Mouse (Mus musculus) heart, embryonic 16.5 days (tissue): Measurements from ENCODE around the gene Armc12. TPM values are rescaled to one million over a fixed set of nuclear protein-coding genes. Genes with fewer than 3 reads are reported as not detected.
A peak's percentile ranks its signal among the peaks of the same experiment; 100 is the strongest.

Source experiments
- ATAC-seq: fragments of 200-750 bp; cut with Nextera tagmentation; replicated peaks from 2 replicates; pipeline ENCODE4 v1.8.0; 2017; ENCODE audit warnings: moderate number of reproducible peaks; ENCODE audit not compliant: insufficient read depth, low FRiP score; ENCODE audit errors: extremely low read depth
- H3K27ac ChIP-seq: fragments of 300-500 bp; sonication (generic); 2 replicates; pipeline ENCODE4 v1.5.1; 2014; ENCODE audit warnings: mild to moderate bottlenecking, low read length, control low read depth, moderate library complexity
- H3K27me3 ChIP-seq: fragments of 300-500 bp; sonication (generic); 2 replicates; pipeline ENCODE4 v1.6.1; 2014; ENCODE audit warnings: low read length, mixed read lengths; ENCODE audit not compliant: control insufficient read depth, insufficient read depth
- H3K36me3 ChIP-seq: fragments of 300-500 bp; sonication (generic); 2 replicates; pipeline ENCODE4 v1.6.1; 2014; ENCODE audit not compliant: control insufficient read depth, insufficient read depth
- H3K4me1 ChIP-seq: fragments of 300-500 bp; sonication (generic); 2 replicates; pipeline ENCODE4 v1.6.1; 2014; ENCODE audit warnings: low read length, mixed read lengths; ENCODE audit not compliant: control insufficient read depth, insufficient read depth
- H3K4me2 ChIP-seq: fragments of 300-500 bp; sonication (generic); 2 replicates; pipeline ENCODE4 v1.6.1; 2014; ENCODE audit warnings: low read depth, mild to moderate bottlenecking, control low read depth, low read length
- H3K4me3 ChIP-seq: fragments of 300-500 bp; sonication (generic); 2 replicates; pipeline ENCODE4 v1.5.1; 2014; ENCODE audit warnings: mild to moderate bottlenecking, control low read depth, low read length
- H3K9ac ChIP-seq: fragments of 300-500 bp; sonication (generic); 2 replicates; pipeline ENCODE4 v1.6.1; 2014; ENCODE audit warnings: low read length, control low read depth
- H3K9me3 ChIP-seq: fragments of 300-500 bp; sonication (generic); replicated peaks from 2 replicates; pipeline ENCODE4 v1.6.1; 2016; ENCODE audit warnings: low read length; ENCODE audit not compliant: control insufficient read depth
- WGBS: fragments of 180-500 bp; shearing (Covaris S2); extraction: QIAGEN DNeasy Blood & Tissue Kit; methylation state at CpG from one replicate; pipeline ENCODE4 v1.1.7; 2014; 5-methylcytosine and 5-hydroxymethylcytosine counted together
- polyA plus RNA-seq: library from polyadenylated mRNA; unstranded; fragments of >200 nt; fragmentation: Nextera tagmentation; extraction: Ambion mirVana; gene quantifications from 2 replicates; pipeline ENCODE4 v1.2.1, GENCODE M21; 2015

The Armc12 gene
- polyA plus RNA-seq, 1 experiment from 2014 or later: not detected

- ATAC-seq: no peak
- no peaks in the 10 kb centered on the region for H3K27me3 ChIP-seq
- H3K36me3 ChIP-seq: no peaks in the 10 kb centered on the region
- WGBS: 60% methylated on average over 7 of the region's 7 CpGs
- H3K4me3 ChIP-seq: no peak overlapping the region
- H3K9ac ChIP-seq: no peak overlapping the region
- no peak overlapping the region for H3K4me2 ChIP-seq
- no peak overlapping the region for H3K27ac ChIP-seq
- H3K9me3 ChIP-seq: no peaks in the 10 kb centered on the region
- peaks cover under 1% of the 10 kb centered on the region; the same call in 1 of the 2 replicates for H3K4me1 ChIP-seq
Measured at GRCm38 (mm10) chr17:28561613-28562012, 31.0 kb downstream of the Armc12 start.

- Histone ChIP-seq H3K4me1 (no peaks in the 10 kb centered on the region), H3K27ac (no peak overlapping the region), H3K4me2 (no peak overlapping the region), H3K9me3 (no peaks in the 10 kb centered on the region), H3K4me3 (no peak overlapping the region), H3K9ac (no peak overlapping the region), H3K27me3 (no peaks in the 10 kb centered on the region), H3K36me3 (no peaks in the 10 kb centered on the region)
- no peak for ATAC-seq
Measured at GRCm38 (mm10) chr17:28565181-28565580, 34.6 kb downstream of the Armc12 start.

- whole genome bisulfite sequencing: 38% methylated on average over 3 of the region's 3 CpGs
- H3K4me3 ChIP-seq: no peak overlapping the region
- no peak overlapping the region for H3K27ac ChIP-seq
- ATAC-seq: no peak
- H3K4me2 ChIP-seq: no peak overlapping the region
- no peaks in the 10 kb centered on the region for H3K36me3 ChIP-seq
- H3K4me1 ChIP-seq: no peaks in the 10 kb centered on the region
- H3K9ac ChIP-seq: no peak overlapping the region
- no peaks in the 10 kb centered on the region for H3K27me3 ChIP-seq
- H3K9me3 ChIP-seq: no peaks in the 10 kb centered on the region
Measured at GRCm38 (mm10) chr17:28567541-28567940, 36.9 kb downstream of the Armc12 start.

GRCm38 (mm10) chr17:28571868-28572267 is 41.3 kb downstream of the Armc12 start:
- ATAC-seq: no peak
- H3K4me2 ChIP-seq: no peak overlapping the region
- H3K36me3 ChIP-seq: no peaks in the 10 kb centered on the region
- no peak overlapping the region for H3K9ac ChIP-seq
- H3K9me3 ChIP-seq: no peaks in the 10 kb centered on the region
- no peak overlapping the region for H3K4me3 ChIP-seq
- H3K27me3 ChIP-seq: no peaks in the 10 kb centered on the region
- 70% methylated on average over 3 of the region's 3 CpGs for WGBS
- H3K4me1 ChIP-seq: no peaks in the 10 kb centered on the region
- H3K27ac ChIP-seq: no peak overlapping the region

GRCm38 (mm10) chr17:28572521-28572920 is 41.9 kb downstream of the Armc12 start:
- Histone ChIP-seq H3K9ac (no peak overlapping the region), H3K36me3 (no peaks in the 10 kb centered on the region), H3K27ac (no peak overlapping the region), H3K4me3 (no peak overlapping the region), H3K4me2 (no peak overlapping the region), H3K4me1 (no peaks in the 10 kb centered on the region), H3K27me3 (no peaks in the 10 kb centered on the region), H3K9me3 (no peaks in the 10 kb centered on the region)
- 83% methylated on average over 7 of the region's 7 CpGs for WGBS
- ATAC-seq: no peak

- ATAC-seq: no peak
- H3K27ac ChIP-seq: no peak overlapping the region
- WGBS: 72% methylated on average over 6 of the region's 6 CpGs
Measured at GRCm38 (mm10) chr17:28572941-28573340, 42.3 kb downstream of the Armc12 start.

GRCm38 (mm10) chr17:28575244-28576125 is 44.9 kb downstream of the Armc12 start, which contains the start of gene Lhfpl5:
Gene Lhfpl5, plus strand, starts transcription at chr17:28575641.
- WGBS: 16% methylated on average over 50 of the region's 50 CpGs
- ATAC-seq: peak; percentile 69
- no peaks in the 10 kb centered on the region for H3K36me3 ChIP-seq

More at GRCm38 (mm10) chr17:28572941-28573340, 42.3 kb downstream of the Armc12 start:
- Histone ChIP-seq H3K36me3 (no peaks in the 10 kb centered on the region), H3K4me2 (no peak overlapping the region), H3K9me3 (no peaks in the 10 kb centered on the region), H3K4me1 (no peaks in the 10 kb centered on the region), H3K9ac (no peak overlapping the region), H3K27me3 (no peaks in the 10 kb centered on the region), H3K4me3 (no peak overlapping the region)

GRCm38 (mm10) chr17:28580396-28580795 is 49.8 kb downstream of the Armc12 start:
- Histone ChIP-seq H3K9ac (no peak overlapping the region), H3K36me3 (no peaks in the 10 kb centered on the region), H3K4me1 (no peaks in the 10 kb centered on the region), H3K9me3 (no peaks in the 10 kb centered on the region), H3K4me2 (no peak overlapping the region), H3K27me3 (no peaks in the 10 kb centered on the region; the same call in 1 of the 2 replicates), H3K4me3 (no peak overlapping the region), H3K27ac (no peak overlapping the region)
- no peak for ATAC-seq
- WGBS: 5% methylated on average over 9 of the region's 9 CpGs

More at GRCm38 (mm10) chr17:28575244-28576125, 44.9 kb downstream of the Armc12 start, which contains the start of gene Lhfpl5:
- H3K4me3 ChIP-seq: peak within 1 kb of the TSS; percentile 1; the same call in 1 of the 2 replicates
- H3K27me3 ChIP-seq: no peaks in the 10 kb centered on the region
- H3K9ac ChIP-seq: no peak within 1 kb of the TSS
- no peaks in the 10 kb centered on the region for H3K9me3 ChIP-seq
- H3K27ac ChIP-seq: no peak within 1 kb of the TSS
- peak within 1 kb of the TSS; percentile 39 for H3K4me2 ChIP-seq
- no peaks in the 10 kb centered on the region for H3K4me1 ChIP-seq

GRCm38 (mm10) chr17:28581056-28581455 is 50.5 kb downstream of the Armc12 start:
- H3K4me2 ChIP-seq: no peak overlapping the region
- no peaks in the 10 kb centered on the region for H3K9me3 ChIP-seq
- H3K9ac ChIP-seq: no peak overlapping the region
- no peaks in the 10 kb centered on the region for H3K36me3 ChIP-seq
- H3K4me1 ChIP-seq: no peaks in the 10 kb centered on the region
- no peak for ATAC-seq
- WGBS: 53% methylated on average over 2 of the region's 2 CpGs
- H3K27me3 ChIP-seq: no peaks in the 10 kb centered on the region; the same call in 1 of the 2 replicates
- H3K4me3 ChIP-seq: no peak overlapping the region
- no peak overlapping the region for H3K27ac ChIP-seq
